Mouse (Mus musculus) bone marrow, adult 2 months (tissue): ENCODE results near the gene Stxbp5.

Source experiments
- CTCF ChIP-seq: fragments of 200-500 bp; IDR thresholded peaks from 2 replicates; pipeline ENCODE4 v1.5.1; 2011; ENCODE audit warnings: low read length, control low read depth; ENCODE audit not compliant: control insufficient read depth, insufficient read depth
- POLR2A ChIP-seq: fragments of 200-500 bp; IDR thresholded peaks from 2 replicates; pipeline ENCODE4 v1.6.1; 2011; ENCODE audit warnings: low read depth, mild to moderate bottlenecking, control low read depth, low read length, borderline replicate concordance; ENCODE audit not compliant: control insufficient read depth

GRCm38 (mm10) chr10:9785651-9786050 is 115.2 kb downstream of the Stxbp5 start:
- TF ChIP-seq CTCF (no peak), POLR2A (no peak)
